Mouse (Mus musculus): ENCODE results near the gene Hscb. TPM values are rescaled to one million over a fixed set of nuclear protein-coding genes. Genes with fewer than 3 reads are reported as not detected.
A peak's percentile ranks its signal among the peaks of the same experiment; 100 is the strongest.

The Hscb gene
- polyA plus RNA-seq, 1 experiment from 2014 or later, result 27.3 TPM

DNA sequence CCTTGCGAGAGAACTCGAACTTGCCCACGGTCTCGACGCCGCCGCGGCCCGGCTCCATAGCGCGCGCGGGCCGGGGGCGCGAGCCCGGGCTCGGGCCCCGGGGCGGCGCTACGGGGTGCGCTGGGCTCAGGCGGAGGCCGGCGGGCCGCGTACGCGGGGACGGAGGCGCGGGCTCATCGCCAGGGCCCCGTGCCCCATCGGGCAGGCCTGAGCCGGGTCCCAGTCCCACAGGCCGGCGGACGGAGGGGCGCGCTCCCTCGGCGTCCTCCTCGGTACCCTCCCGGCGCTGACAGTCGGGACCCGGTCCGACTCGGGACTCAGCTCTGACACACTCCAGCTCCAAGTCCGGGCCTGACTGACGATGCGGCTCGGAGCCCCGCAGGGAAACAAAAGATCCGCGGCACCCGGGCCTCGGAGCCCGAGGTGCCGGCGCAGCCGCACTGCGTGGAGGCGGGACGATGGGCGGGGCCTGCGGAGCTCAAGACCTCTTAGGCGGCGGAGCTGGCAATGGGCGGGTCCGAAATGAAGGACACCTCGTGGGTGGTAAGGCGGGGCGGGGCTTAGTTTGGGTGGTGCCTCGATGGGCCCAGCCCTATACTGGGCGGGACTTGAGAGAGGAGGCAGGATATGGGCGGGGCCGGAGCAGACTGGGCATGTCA, 29.8 kb downstream of the Hscb start, which contains the start of gene Ulk1:
Gene Ulk1, minus strand, starts transcription at position 431 of the 659 bp plus-strand sequence.
- WGBS, result under 1% methylated on average over 80 of the region's 80 CpGs
- peaks cover 35% of the 10 kb centered on the region for H3K4me1 ChIP-seq
- H3K4me3 ChIP-seq, result peak within 1 kb of the TSS; percentile 98
- peak within 1 kb of the TSS; percentile 96 for H3K27ac ChIP-seq
- H3K9me3 ChIP-seq (replicated peaks), result no peaks in the 10 kb centered on the region
- H3K27me3 ChIP-seq (ENCODE audit: low read depth, poor library complexity, severe bottlenecking), result no peaks in the 10 kb centered on the region
- peaks cover 33% of the 10 kb centered on the region for H3K36me3 ChIP-seq
- DNase-seq (ENCODE audit: low spot score), result peak; percentile 99

- peaks cover 40% of the 10 kb centered on the region for H3K36me3 ChIP-seq
- no peaks in the 10 kb centered on the region for H3K9me3 ChIP-seq (replicated peaks)
- H3K27me3 ChIP-seq (ENCODE audit: low read depth, poor library complexity, severe bottlenecking), result no peaks in the 10 kb centered on the region
- H3K4me3 ChIP-seq, result peak overlapping the region; percentile 98
- peak; percentile 67 for DNase-seq (ENCODE audit: low spot score)
- WGBS, result 3% methylated on average over 27 of the region's 27 CpGs
- peaks cover 35% of the 10 kb centered on the region for H3K4me1 ChIP-seq
- peak overlapping the region; percentile 96 for H3K27ac ChIP-seq
Measured at GRCm38 (mm10) chr5:110808821-110809666, 30.5 kb downstream of the Hscb start.

GRCm38 (mm10) chr5:110808061-110808631, 31.4 kb downstream of the Hscb start:
- WGBS, result 4% methylated on average over 14 of the region's 14 CpGs
- H3K9me3 ChIP-seq (replicated peaks), result no peaks in the 10 kb centered on the region
- H3K27me3 ChIP-seq (ENCODE audit: low read depth, poor library complexity, severe bottlenecking), result no peaks in the 10 kb centered on the region
- H3K27ac ChIP-seq, result peak overlapping the region; percentile 37
- H3K36me3 ChIP-seq, result peaks cover 48% of the 10 kb centered on the region
- peaks cover 35% of the 10 kb centered on the region for H3K4me1 ChIP-seq
- peak overlapping the region; percentile 98 for H3K4me3 ChIP-seq
- peak; percentile 84 for DNase-seq (ENCODE audit: low spot score)

GRCm38 (mm10) chr5:110807453-110807852, 32.1 kb downstream of the Hscb start:
- peaks cover 35% of the 10 kb centered on the region for H3K4me1 ChIP-seq
- no peaks in the 10 kb centered on the region for H3K27me3 ChIP-seq (ENCODE audit: low read depth, poor library complexity, severe bottlenecking)
- peak overlapping the region; percentile 98 for H3K4me3 ChIP-seq
- DNase-seq (ENCODE audit: low spot score), result no peak
- WGBS, result 87% methylated on average over 4 of the region's 4 CpGs
- no peaks in the 10 kb centered on the region for H3K9me3 ChIP-seq (replicated peaks)
- H3K27ac ChIP-seq, result peak overlapping the region; percentile 37; the same call in 1 of the 2 replicates
- peaks cover 55% of the 10 kb centered on the region for H3K36me3 ChIP-seq

- Histone ChIP-seq H3K36me3 (peaks cover 63% of the 10 kb centered on the region), H3K9me3 (replicated peaks) (no peaks in the 10 kb centered on the region), H3K4me3 (no peak overlapping the region), H3K4me1 (peaks cover 35% of the 10 kb centered on the region), H3K27me3 (ENCODE audit: low read depth, poor library complexity, severe bottlenecking) (no peaks in the 10 kb centered on the region), H3K27ac (no peak overlapping the region)
- WGBS, result 94% methylated on average over 1 of the region's 1 CpGs
- DNase-seq (ENCODE audit: low spot score), result no peak
Measured at GRCm38 (mm10) chr5:110806676-110807075, 32.9 kb downstream of the Hscb start.

- H3K27ac ChIP-seq, result no peak overlapping the region
- 86% methylated on average over 4 of the region's 4 CpGs for WGBS
- no peaks in the 10 kb centered on the region for H3K27me3 ChIP-seq (ENCODE audit: low read depth, poor library complexity, severe bottlenecking)
- H3K36me3 ChIP-seq, result peaks cover 68% of the 10 kb centered on the region
- no peaks in the 10 kb centered on the region for H3K9me3 ChIP-seq (replicated peaks)
- H3K4me3 ChIP-seq, result no peak overlapping the region
- DNase-seq (ENCODE audit: low spot score), result no peak
- peaks cover 35% of the 10 kb centered on the region for H3K4me1 ChIP-seq
Measured at GRCm38 (mm10) chr5:110806154-110806553, 33.4 kb downstream of the Hscb start.

DNA sequence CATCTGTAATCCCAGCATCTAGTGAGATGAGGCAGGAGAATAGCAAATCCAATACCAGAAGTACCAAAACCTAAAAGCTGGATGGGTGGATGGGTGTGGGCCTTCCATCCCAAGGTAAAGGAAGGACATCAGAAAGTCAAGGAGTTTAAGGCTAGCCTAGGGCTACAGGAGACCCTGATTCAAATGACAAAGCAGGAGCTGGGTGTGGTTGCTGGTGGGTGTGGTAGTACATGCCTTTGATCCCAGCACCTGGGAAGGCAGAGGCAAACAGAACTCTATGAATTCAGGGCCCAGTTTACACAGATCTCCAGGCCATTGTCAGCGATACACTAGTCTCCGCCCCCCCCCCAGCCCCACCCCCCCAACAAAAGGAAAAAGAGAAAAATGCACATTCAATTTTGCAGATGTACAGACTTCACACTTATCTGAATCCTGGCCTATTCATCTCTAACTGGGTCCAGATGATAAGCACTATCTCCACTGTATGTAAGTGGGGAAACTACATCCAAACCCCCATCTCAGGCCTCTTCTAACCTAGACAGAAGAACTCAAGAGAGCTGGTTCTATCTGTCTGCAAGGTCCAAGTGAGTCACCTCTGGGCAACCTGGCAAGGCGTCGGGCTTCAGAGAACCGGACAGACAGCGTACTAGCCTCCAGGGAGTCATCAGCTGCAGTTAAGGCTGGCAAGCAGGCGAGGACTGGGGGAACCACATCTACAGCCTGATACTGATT, 35.4 kb downstream of the Hscb start:
- 92% methylated on average over 7 of the region's 7 CpGs for WGBS

GRCm38 (mm10) chr5:110802809-110803208, 36.8 kb downstream of the Hscb start:
- peaks cover 20% of the 10 kb centered on the region for H3K4me1 ChIP-seq
- H3K27ac ChIP-seq, result no peak overlapping the region
- H3K9me3 ChIP-seq (replicated peaks), result no peaks in the 10 kb centered on the region
- peaks cover 99% of the 10 kb centered on the region for H3K36me3 ChIP-seq
- H3K4me3 ChIP-seq, result no peak overlapping the region
- DNase-seq (ENCODE audit: low spot score), result no peak
- H3K27me3 ChIP-seq (ENCODE audit: low read depth, poor library complexity, severe bottlenecking), result no peaks in the 10 kb centered on the region

More for the DNA sequence above, 35.4 kb downstream of the Hscb start:
- Histone ChIP-seq H3K4me3 (no peak overlapping the region), H3K9me3 (replicated peaks) (no peaks in the 10 kb centered on the region), H3K4me1 (peaks cover 34% of the 10 kb centered on the region), H3K36me3 (peaks cover 87% of the 10 kb centered on the region), H3K27ac (no peak overlapping the region), H3K27me3 (ENCODE audit: low read depth, poor library complexity, severe bottlenecking) (no peaks in the 10 kb centered on the region)
- DNase-seq (ENCODE audit: low spot score), result no peak

DNA sequence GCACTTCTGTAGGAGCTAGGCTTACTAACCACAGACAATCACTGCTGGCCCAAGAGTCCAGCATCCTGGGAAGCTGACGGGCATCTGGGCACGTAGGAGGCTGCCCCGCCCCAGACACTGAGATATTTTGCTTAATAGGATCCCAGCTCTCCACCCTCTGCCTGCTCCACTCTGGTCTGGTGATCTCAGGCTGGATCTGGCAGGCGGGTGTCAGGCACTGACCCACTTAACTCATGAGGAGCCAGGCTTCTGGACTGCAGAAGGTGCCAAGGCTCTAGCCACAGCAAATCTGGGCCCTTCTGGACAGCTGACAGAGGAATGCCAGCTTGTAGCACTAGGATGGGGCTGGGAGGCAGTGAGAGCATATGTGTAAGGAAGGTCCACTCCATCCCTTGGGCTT, 37.4 kb downstream of the Hscb start:
- Histone ChIP-seq H3K4me1 (peaks cover 14% of the 10 kb centered on the region), H3K9me3 (replicated peaks) (no peaks in the 10 kb centered on the region), H3K36me3 (peaks cover 99% of the 10 kb centered on the region), H3K27ac (no peak overlapping the region), H3K27me3 (ENCODE audit: low read depth, poor library complexity, severe bottlenecking) (no peaks in the 10 kb centered on the region), H3K4me3 (no peak overlapping the region)
- WGBS, result 88% methylated on average over 4 of the region's 4 CpGs
- DNase-seq (ENCODE audit: low spot score), result no peak

DNA sequence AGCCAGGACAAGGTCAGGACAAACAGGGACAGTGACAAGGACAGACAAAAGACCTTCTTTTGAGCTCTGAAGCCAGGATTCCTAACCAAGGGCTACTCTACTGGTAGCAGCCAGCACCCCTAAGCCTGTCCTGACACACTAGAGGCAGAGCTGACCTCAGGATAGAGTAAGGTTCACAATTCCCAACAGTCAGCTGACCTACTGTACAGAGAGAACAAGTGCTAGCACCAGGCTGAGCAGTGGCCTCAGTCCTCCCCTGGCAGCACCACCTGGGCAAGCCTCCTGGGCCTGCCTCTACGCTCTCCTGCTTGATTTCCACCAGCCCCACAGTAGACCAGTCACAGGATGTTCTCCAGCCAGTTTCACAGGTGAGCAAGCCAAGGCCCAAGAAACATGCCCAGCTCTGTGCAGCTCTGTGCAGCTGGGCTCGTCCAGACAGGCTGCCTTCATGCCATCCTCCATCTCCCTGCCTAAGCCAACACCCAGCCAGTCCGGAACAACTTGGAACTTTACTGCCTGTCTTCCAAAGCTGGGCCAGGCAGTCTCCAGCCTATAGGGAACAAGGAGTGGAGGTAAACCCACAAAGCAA, 38.4 kb downstream of the Hscb start:
- Histone ChIP-seq H3K4me1 (peaks cover 5% of the 10 kb centered on the region; the same call in 1 of the 2 replicates), H3K27me3 (ENCODE audit: low read depth, poor library complexity, severe bottlenecking) (no peaks in the 10 kb centered on the region), H3K36me3 (peaks cover 99% of the 10 kb centered on the region), H3K27ac (no peak overlapping the region), H3K9me3 (replicated peaks) (no peaks in the 10 kb centered on the region), H3K4me3 (no peak overlapping the region)
- 92% methylated on average over 3 of the region's 3 CpGs for WGBS
- DNase-seq (ENCODE audit: low spot score), result no peak

DNA sequence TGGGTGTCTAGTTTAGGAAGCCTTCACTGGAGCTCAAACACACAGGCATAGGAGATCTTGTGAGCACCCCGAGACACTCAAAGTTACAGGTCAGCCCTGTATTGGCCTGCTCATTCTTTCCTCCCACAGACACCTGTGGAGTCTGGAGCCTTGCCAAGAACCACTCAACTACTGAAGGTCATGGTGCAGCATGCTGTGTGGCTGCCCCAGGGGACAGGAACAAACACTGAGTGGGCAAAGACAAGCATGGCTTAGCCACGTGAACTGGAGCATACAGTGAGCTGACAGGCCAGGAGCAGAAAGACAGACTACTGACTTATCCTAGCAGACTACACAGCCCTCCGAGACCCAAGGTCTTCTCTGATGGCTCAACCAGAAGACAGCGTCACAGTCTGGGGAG, 41.9 kb downstream of the Hscb start:
- Histone ChIP-seq H3K9me3 (replicated peaks) (no peaks in the 10 kb centered on the region), H3K4me1 (no peaks in the 10 kb centered on the region), H3K4me3 (no peak overlapping the region), H3K27ac (no peak overlapping the region), H3K27me3 (ENCODE audit: low read depth, poor library complexity, severe bottlenecking) (no peaks in the 10 kb centered on the region), H3K36me3 (peaks cover 100% of the 10 kb centered on the region)
- 97% methylated on average over 4 of the region's 4 CpGs for WGBS
- DNase-seq (ENCODE audit: low spot score), result no peak

GRCm38 (mm10) chr5:110794363-110794762, 45.2 kb downstream of the Hscb start:
- 94% methylated on average over 7 of the region's 7 CpGs for WGBS
- DNase-seq (ENCODE audit: low spot score), result no peak
- Histone ChIP-seq H3K27ac (no peak overlapping the region), H3K4me3 (no peak overlapping the region), H3K27me3 (ENCODE audit: low read depth, poor library complexity, severe bottlenecking) (no peaks in the 10 kb centered on the region), H3K4me1 (no peaks in the 10 kb centered on the region), H3K36me3 (peaks cover 100% of the 10 kb centered on the region), H3K9me3 (replicated peaks) (no peaks in the 10 kb centered on the region)
